Mouse (Mus musculus) liver, embryonic 14.5 days (tissue): ENCODE measurements around the gene Fiz1. TPM values are rescaled to one million over a fixed set of nuclear protein-coding genes. Genes with fewer than 3 reads are reported as not detected.
A peak's percentile ranks its signal among the peaks of the same experiment; 100 is the strongest.

Experiments used
- ATAC-seq: fragments of 200-750 bp; cut with Nextera tagmentation; 2 replicates; pipeline ENCODE4 v1.8.0; 2017; ENCODE audit warnings: moderate number of reproducible peaks, mild to moderate bottlenecking, moderate library complexity; ENCODE audit not compliant: insufficient read depth
- DNase-seq, 3 experiments: peaks; one replicate each; pipeline ENCODE4 v3.0.0-alpha.2; 2012 to 2013; ENCODE audit warnings: low read depth in 3 of 3, low spot score in 3 of 3
- H3K27ac ChIP-seq: fragments of 300-500 bp; sonication (generic); 2 replicates; pipeline ENCODE4 v1.5.1; 2014; ENCODE audit warnings: moderate library complexity, mild to moderate bottlenecking, control low read depth, inconsistent platforms
- H3K27me3 ChIP-seq: fragments of 300-500 bp; sonication (generic); 2 replicates; pipeline ENCODE4 v1.6.1; 2014; ENCODE audit warnings: mild to moderate bottlenecking, low read length, moderate library complexity; ENCODE audit not compliant: control insufficient read depth, insufficient read depth
- H3K36me3 ChIP-seq: fragments of 300-500 bp; sonication (generic); replicated peaks from 2 replicates; pipeline ENCODE4 v1.6.1; 2014; ENCODE audit warnings: low read depth; ENCODE audit not compliant: control insufficient read depth, insufficient read depth
- H3K4me1 ChIP-seq, 2 experiments: fragments of 200-500 bp in 1 of 2; fragments of 300-500 bp in 1 of 2; sonication (generic) in 1 of 2; replicated peaks; 2 replicates each; pipeline ENCODE4 v1.6.1; 2012 to 2014; ENCODE audit warnings: antibody characterized with exemption in 1 of 2, inconsistent platforms in 1 of 2, low read length in 1 of 2; ENCODE audit not compliant: control insufficient read depth in 2 of 2, insufficient read depth in 2 of 2
- H3K4me2 ChIP-seq: fragments of 300-500 bp; sonication (generic); 2 replicates; pipeline ENCODE4 v1.6.1; 2014; ENCODE audit warnings: low read depth, mild to moderate bottlenecking, control low read depth, moderate library complexity
- H3K4me3 ChIP-seq, 2 experiments: fragments of 200-500 bp in 1 of 2; fragments of 300-500 bp in 1 of 2; sonication (generic) in 1 of 2; 2 replicates each; pipeline ENCODE4 v1.5.1; 2012 to 2014; ENCODE audit warnings: low read depth in 2 of 2, low read length in 2 of 2, mild to moderate bottlenecking in 2 of 2, control low read depth in 1 of 2, inconsistent platforms in 1 of 2, moderate library complexity in 1 of 2; ENCODE audit not compliant: insufficient read depth in 1 of 2
- H3K9ac ChIP-seq: fragments of 300-500 bp; sonication (generic); replicated peaks from 2 replicates; pipeline ENCODE4 v1.6.1; 2014; ENCODE audit warnings: mild to moderate bottlenecking, control low read depth, moderate library complexity
- H3K9me3 ChIP-seq: fragments of 300-500 bp; sonication (generic); 2 replicates; pipeline ENCODE4 v1.6.1; 2016; ENCODE audit warnings: low read length, mixed read lengths; ENCODE audit not compliant: control insufficient read depth
- CTCF ChIP-seq: IDR thresholded peaks from 2 replicates; pipeline ENCODE4 v1.5.1; 2016; ENCODE audit warnings: antibody characterized with exemption, low read depth, control low read depth
- EP300 ChIP-seq: IDR thresholded peaks from 2 replicates; pipeline ENCODE4 v1.6.1; 2016; ENCODE audit warnings: antibody characterized with exemption, low read depth
- WGBS: fragments of 180-500 bp; shearing (Covaris S2); extraction: QIAGEN DNeasy Blood & Tissue Kit; methylation state at CpG from one replicate; pipeline ENCODE4 v1.1.7; 2014; ENCODE audit not compliant: insufficient replicate concordance; 5-methylcytosine and 5-hydroxymethylcytosine counted together
- polyA plus RNA-seq, 2 experiments: library from polyadenylated mRNA; depleted of rRNA in 1 of 2; stranded (reverse) in 1 of 2; unstranded in 1 of 2; fragments of >200 nt; fragmentation: Nextera tagmentation in 1 of 2; extraction: Ambion mirVana in 1 of 2; gene quantifications; 2 replicates each; pipeline versions ENCODE4 v1.2.1 to v1.2.3; 2012 to 2014

Fiz1 gene
- polyA plus RNA-seq, 2 experiments, result 10.7 to 12.1 TPM

- H3K9me3 ChIP-seq, result no peaks in the 10 kb centered on the region
- ATAC-seq (peak; percentile 55), DNase-seq (no peak)
- H3K9ac ChIP-seq, result peak within 1 kb of the TSS; percentile 48; the same call in 1 of the 2 replicates
- H3K27me3 ChIP-seq, result peaks cover 72% of the 10 kb centered on the region
- peaks cover 0 to 9% of the 10 kb centered on the region in 2 experiments; a peak in 2 of 4 replicates for H3K4me1 ChIP-seq
- H3K27ac ChIP-seq, result no peak within 1 kb of the TSS
- WGBS, result 1% methylated on average over 65 of the region's 65 CpGs
- H3K4me3 ChIP-seq, result peak within 1 kb of the TSS; percentile 58 to 59
- H3K36me3 ChIP-seq, result no peaks in the 10 kb centered on the region
- TF ChIP-seq CTCF (no peak), EP300 (no peak)
- peak within 1 kb of the TSS; percentile 68 for H3K4me2 ChIP-seq
Observed at GRCm38 (mm10) chr7:5051193-5052192, 37.0 kb upstream of the Fiz1 start, which contains the start of gene Zfp580. Gene Zfp580, plus strand, starts transcription at chr7:5051538.

- Histone ChIP-seq H3K27ac (no peak overlapping the region), H3K9me3 (no peaks in the 10 kb centered on the region), H3K4me2 (no peak overlapping the region), H3K4me1 (peaks cover 0 to 9% of the 10 kb centered on the region in 2 experiments; a peak in 2 of 4 replicates), H3K4me3 (no peak overlapping the region), H3K27me3 (peaks cover 30% of the 10 kb centered on the region), H3K9ac (no peak overlapping the region), H3K36me3 (no peaks in the 10 kb centered on the region)
- DNase-seq (peak in 1 of 3 experiments; percentile 32), ATAC-seq (no peak)
- 13% methylated on average over 2 of the region's 2 CpGs for WGBS
- TF ChIP-seq EP300, result no peak
- TF ChIP-seq CTCF, result peak; percentile 49
Observed at GRCm38 (mm10) chr7:5047313-5047712, 32.8 kb upstream of the Fiz1 start.

- no peak for ATAC-seq
- H3K9me3 ChIP-seq, result no peaks in the 10 kb centered on the region
- no peak overlapping the region for H3K4me2 ChIP-seq
- H3K9ac ChIP-seq, result no peak overlapping the region; the same call in 1 of the 2 replicates
- DNase-seq, result no peak
- H3K27ac ChIP-seq, result no peak overlapping the region
- no peaks in the 10 kb centered on the region for H3K36me3 ChIP-seq
- no peak overlapping the region for H3K4me3 ChIP-seq
- H3K27me3 ChIP-seq, result peaks cover 18% of the 10 kb centered on the region
- H3K4me1 ChIP-seq, result peaks cover 0 to 4% of the 10 kb centered on the region in 2 experiments; a peak in 2 of 4 replicates
- TF ChIP-seq CTCF, result 0 out of 2 replicates have a peak, but pooled peaks have one; percentile 4
- TF ChIP-seq EP300, result no peak
- 63% methylated on average over 2 of the region's 2 CpGs for WGBS
Observed at GRCm38 (mm10) chr7:5046112-5046511, 31.6 kb upstream of the Fiz1 start.

- 11% methylated on average over 2 of the region's 2 CpGs for WGBS
- Histone ChIP-seq H3K4me3 (no peak overlapping the region), H3K9me3 (no peaks in the 10 kb centered on the region), H3K27ac (no peak overlapping the region), H3K27me3 (peaks cover 6% of the 10 kb centered on the region), H3K4me1 (peaks cover 0 to 2% of the 10 kb centered on the region in 2 experiments; a peak in 1 of 4 replicates), H3K36me3 (no peaks in the 10 kb centered on the region), H3K9ac (no peak overlapping the region), H3K4me2 (no peak overlapping the region)
- no peak for ATAC-seq
- TF ChIP-seq CTCF (no peak), EP300 (no peak)
- no peak for DNase-seq
Observed at GRCm38 (mm10) chr7:5044981-5045380, 30.5 kb upstream of the Fiz1 start.

GRCm38 (mm10) chr7:5038940-5039339 lies 24.4 kb upstream of the Fiz1 start:
- Histone ChIP-seq H3K27ac (peak overlapping the region; percentile 84), H3K4me2 (peak overlapping the region; percentile 57), H3K9me3 (no peaks in the 10 kb centered on the region), H3K27me3 (no peaks in the 10 kb centered on the region), H3K9ac (peak overlapping the region; percentile 86), H3K4me3 (peak overlapping the region; percentile 82 to 85), H3K4me1 (peaks cover 9 to 17% of the 10 kb centered on the region in 2 experiments), H3K36me3 (no peaks in the 10 kb centered on the region)
- WGBS, result 26% methylated on average over 5 of the region's 5 CpGs
- no peak for ATAC-seq
- peak in 1 of 3 experiments; percentile 31 for DNase-seq
- TF ChIP-seq EP300 (no peak), CTCF (no peak)
